Mouse (Mus musculus) lung, adult 10 weeks (tissue): ENCODE measurements around the gene Ldlr. TPM values are rescaled to one million over a fixed set of nuclear protein-coding genes. Genes with fewer than 3 reads are reported as not detected.

Experiments
- polyA plus RNA-seq: library from polyadenylated mRNA; stranded (reverse); fragments of 350-450 nt; fragmentation: Illumina TruSeq; extraction: RNeasy Lipid Tissue Mini Kit (QIAGEN cat#74804); gene quantifications from one replicate; pipeline ENCODE4 v1.2.3, GENCODE M21; 2014; ENCODE audit warnings: low read depth, low replicate concordance; ENCODE audit not compliant: insufficient read depth

Ldlr gene
- 24.1 TPM for polyA plus RNA-seq

DNA sequence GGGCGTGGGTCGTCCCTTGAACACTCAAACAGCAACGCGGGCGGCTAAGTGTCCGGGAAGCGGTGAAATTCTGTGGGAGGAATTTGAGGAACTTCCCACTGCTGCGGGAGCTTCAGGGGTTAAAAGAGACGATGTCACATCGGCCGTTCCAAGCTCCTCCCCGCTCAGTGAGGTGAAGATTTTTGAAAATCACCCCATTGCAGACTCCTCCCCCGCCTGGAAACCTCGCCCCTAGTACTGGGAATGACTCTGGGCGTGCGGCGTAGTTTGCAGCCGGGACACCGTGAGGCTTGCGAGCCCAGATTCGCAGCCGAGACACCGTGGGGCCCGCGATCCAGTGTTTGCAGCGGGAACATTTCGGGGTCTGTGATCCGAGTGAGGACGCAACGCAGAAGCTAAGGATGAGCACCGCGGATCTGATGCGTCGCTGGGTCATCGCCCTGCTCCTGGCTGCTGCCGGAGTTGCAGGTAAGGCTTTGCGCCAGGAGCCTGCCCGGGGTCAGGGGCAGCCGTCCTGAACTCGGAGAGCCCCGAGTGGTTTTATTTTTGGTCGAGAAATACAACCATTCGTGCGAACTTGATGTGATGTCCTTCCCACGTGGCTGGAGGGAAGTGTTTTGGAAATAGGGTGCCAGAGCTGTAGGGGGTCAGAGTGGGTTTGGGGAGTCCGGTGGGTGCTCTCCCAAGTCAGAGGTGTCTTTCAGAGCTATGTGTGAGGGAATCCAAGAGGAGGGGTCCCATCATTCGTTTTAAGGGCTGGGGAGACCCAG, at the start of gene Ldlr:
Ldlr (plus strand) TSS at position 107 of the 770 bp plus-strand sequence.

DNA sequence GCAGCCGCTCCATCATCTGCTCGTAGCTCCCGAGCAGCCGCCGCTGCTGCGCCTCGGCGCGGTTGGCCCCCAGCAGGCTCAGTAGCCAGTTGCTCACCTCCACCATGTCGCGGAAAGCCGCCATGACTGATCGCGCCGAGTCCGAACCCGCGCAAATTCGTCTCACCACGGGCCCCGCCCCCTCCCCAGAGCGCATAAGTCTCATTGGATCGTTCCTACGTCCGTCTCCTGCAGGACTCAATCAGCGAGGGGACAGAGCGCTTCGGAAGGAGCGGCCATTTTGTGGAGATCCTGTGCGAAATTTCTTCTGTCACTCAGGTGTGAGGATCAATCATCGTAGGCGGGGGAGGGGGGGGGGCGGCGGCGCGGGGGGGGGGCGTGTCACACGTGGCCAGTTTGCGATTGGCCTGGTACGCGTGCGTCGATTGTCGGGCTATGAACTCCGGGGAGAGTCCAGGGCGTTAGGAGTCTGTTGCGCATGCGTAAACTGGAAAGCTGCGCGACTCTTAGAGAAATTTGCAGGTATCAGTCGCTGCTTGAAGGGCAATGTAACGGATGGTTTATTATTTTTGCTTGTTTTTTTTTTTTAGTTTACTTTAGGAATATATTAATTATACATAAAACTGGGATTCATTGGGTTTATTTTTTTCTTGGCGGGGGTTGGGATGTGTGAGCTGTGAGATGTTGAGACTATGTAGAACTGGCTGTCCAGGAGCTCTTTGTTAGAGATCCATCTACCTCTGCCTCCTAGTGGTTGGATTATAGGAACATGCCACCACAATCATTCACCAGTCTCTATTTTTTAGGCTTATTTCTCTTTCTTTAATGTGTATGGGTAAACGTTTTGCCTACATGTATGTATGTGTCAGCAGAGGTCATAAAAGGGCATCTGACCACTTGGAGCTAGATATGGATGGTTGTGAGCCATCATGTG, 37.1 kb downstream of the Ldlr start, which contains the start of gene Spc24:
Spc24 (minus strand) TSS at position 149 of the 934 bp plus-strand sequence.

DNA sequence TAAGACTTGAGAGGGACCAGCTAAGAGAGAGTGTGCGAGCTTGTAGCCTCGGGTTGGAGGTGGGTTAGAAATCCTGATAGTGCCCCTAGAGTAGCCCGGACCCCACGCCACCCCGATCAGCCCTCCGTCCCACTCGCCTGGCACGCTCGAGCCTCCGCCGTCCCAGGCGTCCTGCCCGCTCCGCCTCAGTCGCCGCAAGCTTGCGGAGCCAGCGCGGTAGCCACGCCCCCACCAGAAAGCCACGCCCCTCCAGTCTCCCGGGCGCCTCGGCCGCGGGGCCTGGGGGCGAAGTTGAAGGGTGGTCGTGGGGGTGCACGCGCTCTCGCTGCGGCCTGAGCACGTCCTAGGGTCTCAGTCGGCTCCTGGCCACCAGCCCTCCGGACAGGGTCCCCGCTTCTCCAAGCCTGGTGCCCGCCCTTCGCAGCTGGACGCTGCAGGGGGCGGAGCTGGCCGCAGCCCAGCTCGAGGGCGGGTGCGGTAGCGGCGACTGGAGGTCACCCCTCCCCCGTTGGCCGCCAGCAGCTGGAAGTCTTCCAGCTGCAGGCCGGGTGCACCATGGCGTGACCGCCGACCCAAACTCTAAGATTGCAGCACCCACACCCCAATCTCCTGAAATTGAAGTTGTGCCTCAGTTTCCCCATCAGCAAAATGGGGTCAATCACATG, 75.2 kb downstream of the Ldlr start, which contains the start of gene Kank2:
Kank2 (minus strand) TSS at position 400 of the 665 bp plus-strand sequence.

Other genes with a start within 250 kb of the Ldlr start
- gene Tmed1, start 213.2 kb upstream of the Ldlr start, polyA plus RNA-seq, result 29.5 TPM
- 16.2 TPM for gene AB124611, start 197.3 kb upstream of the Ldlr start, polyA plus RNA-seq
- gene Carm1, start 176.6 kb upstream of the Ldlr start, polyA plus RNA-seq, result 14.0 TPM
- 17.7 TPM for gene Timm29, start 130.8 kb upstream of the Ldlr start, polyA plus RNA-seq
- gene Yipf2, start 130.7 kb upstream of the Ldlr start, polyA plus RNA-seq, result 21.4 TPM
- 16.8 TPM for gene Smarca4, start 107.3 kb upstream of the Ldlr start, polyA plus RNA-seq
- gene Spc24, start 36.8 kb downstream of the Ldlr start, polyA plus RNA-seq, result 2.4 TPM
- gene Kank2, start 75.3 kb downstream of the Ldlr start, polyA plus RNA-seq, result 35.1 TPM
- gene Angptl8, start 112.0 kb downstream of the Ldlr start, polyA plus RNA-seq, result 3.8 TPM
- 47.0 TPM for gene Dock6, start 129.2 kb downstream of the Ldlr start, polyA plus RNA-seq
- gene Rab3d, start 194.7 kb downstream of the Ldlr start, polyA plus RNA-seq, result 24.0 TPM
- 2.1 TPM for gene Ccdc159, start 204.0 kb downstream of the Ldlr start, polyA plus RNA-seq
- gene Tmem205, start 204.1 kb downstream of the Ldlr start, polyA plus RNA-seq, result 159 TPM
- 2.7 TPM for gene Plppr2, start 213.6 kb downstream of the Ldlr start, polyA plus RNA-seq
- 10.0 TPM for gene Swsap1, start 232.3 kb downstream of the Ldlr start, polyA plus RNA-seq
- gene Epor, start 240.0 kb downstream of the Ldlr start, polyA plus RNA-seq, result 2.8 TPM